Mouse (Mus musculus) small intestine, adult 2 months (tissue): ENCODE measurements at regions not wholly inside any gene's neighbourhood (a gene's known extent, or its start where the extent isn't known, plus 50 kb on each side); places are given as distances from the start of the nearest gene placed in this dataset.

Experiments
- CTCF ChIP-seq: fragments of 200-500 bp; IDR thresholded peaks from 2 replicates; pipeline ENCODE4 v1.5.1; 2012; ENCODE audit warnings: low read depth, mild to moderate bottlenecking, control low read depth, inconsistent platforms, low read length, moderate library complexity, mixed read lengths; ENCODE audit not compliant: insufficient replicate concordance, insufficient read length; ENCODE audit errors: extremely low read depth
- POLR2A ChIP-seq: fragments of 200-500 bp; IDR thresholded peaks from 2 replicates; pipeline ENCODE4 v1.6.1; 2012; ENCODE audit warnings: low read depth, mild to moderate bottlenecking, control low read depth, inconsistent platforms, low read length, moderate library complexity

DNA sequence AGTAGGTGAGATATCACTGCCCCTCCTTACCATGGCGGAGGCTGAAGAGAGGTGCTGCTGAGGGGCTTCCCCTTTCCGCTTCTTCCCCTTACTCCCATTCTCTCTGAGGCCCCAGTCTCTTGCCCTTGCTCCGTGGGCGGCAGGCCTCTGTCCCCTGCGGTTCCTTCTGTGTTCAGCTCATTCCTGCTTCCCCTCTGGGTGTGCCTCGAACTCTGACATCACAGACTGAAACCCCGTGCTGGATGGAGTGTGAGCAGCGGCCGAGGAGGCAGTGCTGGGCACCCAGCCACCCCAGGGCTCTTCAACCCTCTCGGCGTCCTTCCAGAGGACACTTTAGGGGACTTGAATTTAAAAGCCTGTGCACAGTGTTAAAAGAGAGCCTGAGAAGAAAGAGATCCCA is 145.9 kb upstream of the Ubr2 start:
- TF ChIP-seq POLR2A (no peak), CTCF (no peak)
